Mouse (Mus musculus) spleen, adult 2 months (tissue): ENCODE measurements around the gene Chd1. TPM values are rescaled to one million over a fixed set of nuclear protein-coding genes. Genes with fewer than 3 reads are reported as not detected.

ENCODE experiments used
- DNase-seq, 2 experiments: peaks; one replicate each; pipeline versions ENCODE4 v3.0.0 to v3.0.0-alpha.2; 2012 to 2021; ENCODE audit warnings: low spot score in 2 of 2, low read depth in 1 of 2
- H3K27ac ChIP-seq: fragments of 200-500 bp; 2 replicates; pipeline ENCODE4 v1.5.1; 2012; ENCODE audit warnings: low read length, inconsistent platforms; ENCODE audit not compliant: insufficient read depth
- H3K27me3 ChIP-seq: fragments of 200-500 bp; 2 replicates; pipeline ENCODE4 v1.6.1; 2012; ENCODE audit warnings: mild to moderate bottlenecking, moderate library complexity, low read length, inconsistent platforms; ENCODE audit not compliant: control insufficient read depth, insufficient read depth
- H3K36me3 ChIP-seq: fragments of 200-500 bp; 2 replicates; pipeline ENCODE4 v1.6.1; 2012; ENCODE audit warnings: mild to moderate bottlenecking, low read length, inconsistent platforms; ENCODE audit not compliant: control insufficient read depth, insufficient read depth
- H3K4me1 ChIP-seq: fragments of 200-500 bp; 2 replicates; pipeline ENCODE4 v1.6.1; 2011; ENCODE audit warnings: inconsistent platforms; ENCODE audit not compliant: control insufficient read depth, insufficient read depth, insufficient read length
- H3K4me3 ChIP-seq: fragments of 200-500 bp; 2 replicates; pipeline ENCODE4 v1.5.1; 2011; ENCODE audit warnings: mild to moderate bottlenecking, inconsistent platforms; ENCODE audit not compliant: insufficient read depth, insufficient read length; ENCODE audit errors: extremely low read depth
- CTCF ChIP-seq: fragments of 200-500 bp; IDR thresholded peaks from 2 replicates; pipeline ENCODE4 v1.5.1; 2011; ENCODE audit warnings: mild to moderate bottlenecking, inconsistent platforms; ENCODE audit not compliant: insufficient read depth, insufficient read length, insufficient replicate concordance; ENCODE audit errors: extremely low read depth
- POLR2A ChIP-seq: fragments of 200-500 bp; IDR thresholded peaks from 2 replicates; pipeline ENCODE4 v1.6.1; 2011; ENCODE audit warnings: low read depth, low read length, inconsistent platforms
- WGBS: fragments of 180-500 bp; shearing (Covaris S2); methylation state at CpG from one replicate; pipeline ENCODE4 v1.1.7; 2018; 5-methylcytosine and 5-hydroxymethylcytosine counted together
- polyA plus RNA-seq: library from polyadenylated mRNA; depleted of rRNA; stranded (reverse); fragments of >200 nt; gene quantifications from 2 replicates; pipeline ENCODE4 v1.2.3, GENCODE M21; 2012

Gene Chd1
- polyA plus RNA-seq, 1 experiment = 6.2 TPM

- Histone ChIP-seq H3K4me1 (no peaks in the 10 kb centered on the region; the same call in 1 of the 2 replicates), H3K36me3 (no peaks in the 10 kb centered on the region), H3K4me3 (no peak overlapping the region), H3K27me3 (no peaks in the 10 kb centered on the region), H3K27ac (no peak overlapping the region)
- no peak for DNase-seq
- TF ChIP-seq CTCF (no peak), POLR2A (no peak)
- WGBS = 87% methylated on average over 2 of the region's 2 CpGs
Measured at GRCm38 (mm10) chr17:15809949-15810348, 105.2 kb downstream of the Chd1 start.

GRCm38 (mm10) chr17:15812136-15812778 is 107.5 kb downstream of the Chd1 start:
- Histone ChIP-seq H3K4me1 (no peaks in the 10 kb centered on the region; the same call in 1 of the 2 replicates), H3K27me3 (no peaks in the 10 kb centered on the region), H3K27ac (no peak overlapping the region), H3K4me3 (no peak overlapping the region), H3K36me3 (no peaks in the 10 kb centered on the region; the same call in 1 of the 2 replicates)
- TF ChIP-seq POLR2A (no peak), CTCF (no peak)
- DNase-seq = no peak
- WGBS = 78% methylated on average over 13 of the region's 13 CpGs

GRCm38 (mm10) chr17:15813658-15814212 is 109.0 kb downstream of the Chd1 start:
- Histone ChIP-seq H3K27me3 (no peaks in the 10 kb centered on the region), H3K36me3 (no peaks in the 10 kb centered on the region; the same call in 1 of the 2 replicates), H3K27ac (no peak overlapping the region), H3K4me3 (no peak overlapping the region), H3K4me1 (no peaks in the 10 kb centered on the region; the same call in 1 of the 2 replicates)
- 60% methylated on average over 3 of the region's 3 CpGs for WGBS
- TF ChIP-seq POLR2A (no peak), CTCF (no peak)
- DNase-seq = no peak

- H3K27me3 ChIP-seq = no peaks in the 10 kb centered on the region
- WGBS = 89% methylated on average over 10 of the region's 10 CpGs
- DNase-seq = no peak
- H3K36me3 ChIP-seq = no peaks in the 10 kb centered on the region; the same call in 1 of the 2 replicates
- H3K4me3 ChIP-seq = no peak overlapping the region
- H3K4me1 ChIP-seq = no peaks in the 10 kb centered on the region; the same call in 1 of the 2 replicates
- no peak for TF ChIP-seq CTCF
- TF ChIP-seq POLR2A = no peak
- H3K27ac ChIP-seq = no peak overlapping the region
Measured at GRCm38 (mm10) chr17:15815312-15816018, 110.7 kb downstream of the Chd1 start.

- TF ChIP-seq CTCF = no peak
- TF ChIP-seq POLR2A = no peak
- no peaks in the 10 kb centered on the region; the same call in 1 of the 2 replicates for H3K4me1 ChIP-seq
- H3K27me3 ChIP-seq = no peaks in the 10 kb centered on the region
- H3K27ac ChIP-seq = peak overlapping the region; percentile 59
- DNase-seq = no peak
- H3K36me3 ChIP-seq = no peaks in the 10 kb centered on the region; the same call in 1 of the 2 replicates
- peak overlapping the region; percentile 35 for H3K4me3 ChIP-seq
- whole genome bisulfite sequencing = 53% methylated on average over 11 of the region's 11 CpGs
Measured at GRCm38 (mm10) chr17:15816379-15817095, 111.8 kb downstream of the Chd1 start.

- DNase-seq = no peak
- Histone ChIP-seq H3K27ac (no peak overlapping the region), H3K27me3 (no peaks in the 10 kb centered on the region), H3K4me3 (no peak overlapping the region), H3K36me3 (no peaks in the 10 kb centered on the region; the same call in 1 of the 2 replicates), H3K4me1 (no peaks in the 10 kb centered on the region; the same call in 1 of the 2 replicates)
- no peak for TF ChIP-seq POLR2A
- TF ChIP-seq CTCF = no peak
- 69% methylated on average over 5 of the region's 5 CpGs for WGBS
Measured at GRCm38 (mm10) chr17:15817096-15817450, 112.3 kb downstream of the Chd1 start.
